Mouse (Mus musculus) hindbrain, embryonic 16.5 days (tissue): ENCODE data around the gene Crybb1. TPM values are rescaled to one million over a fixed set of nuclear protein-coding genes. Genes with fewer than 3 reads are reported as not detected.

ENCODE experiments used
- ATAC-seq: fragments of 200-750 bp; cut with Nextera tagmentation; 2 replicates; pipeline ENCODE4 v1.8.0; 2017; ENCODE audit warnings: moderate TSS enrichment, moderate library complexity
- H3K27ac ChIP-seq: fragments of 300-500 bp; sonication (generic); 2 replicates; pipeline ENCODE4 v1.5.1; 2014; ENCODE audit warnings: low read depth, mild to moderate bottlenecking, control low read depth, low read length, moderate library complexity
- H3K27me3 ChIP-seq: fragments of 300-500 bp; sonication (generic); replicated peaks from 2 replicates; pipeline ENCODE4 v1.6.1; 2014; ENCODE audit warnings: low read length; ENCODE audit not compliant: control insufficient read depth, insufficient read depth
- H3K36me3 ChIP-seq: fragments of 300-500 bp; sonication (generic); 2 replicates; pipeline ENCODE4 v1.6.1; 2014; ENCODE audit warnings: mild to moderate bottlenecking, low read length, moderate library complexity, mixed read lengths; ENCODE audit not compliant: control insufficient read depth, insufficient read depth
- H3K4me1 ChIP-seq: fragments of 300-500 bp; sonication (generic); 2 replicates; pipeline ENCODE4 v1.6.1; 2014; ENCODE audit warnings: low read depth, low read length; ENCODE audit not compliant: control insufficient read depth, insufficient read depth
- H3K4me2 ChIP-seq: fragments of 300-500 bp; sonication (generic); 2 replicates; pipeline ENCODE4 v1.6.1; 2014; ENCODE audit warnings: mild to moderate bottlenecking, low read length, control low read depth, moderate library complexity
- H3K4me3 ChIP-seq: fragments of 300-500 bp; sonication (generic); 2 replicates; pipeline ENCODE4 v1.5.1; 2014; ENCODE audit warnings: mild to moderate bottlenecking, low read length, control low read depth, moderate library complexity
- H3K9ac ChIP-seq: fragments of 300-500 bp; sonication (generic); 2 replicates; pipeline ENCODE4 v1.6.1; 2014; ENCODE audit warnings: low read depth, mild to moderate bottlenecking, control low read depth, low read length, moderate library complexity
- H3K9me3 ChIP-seq: fragments of 300-500 bp; sonication (generic); 2 replicates; pipeline ENCODE4 v1.6.1; 2014; ENCODE audit warnings: mild to moderate bottlenecking, low read length, moderate library complexity; ENCODE audit not compliant: control insufficient read depth
- WGBS: fragments of 180-500 bp; shearing (Covaris S2); extraction: QIAGEN DNeasy Blood & Tissue Kit; methylation state at CpG from one replicate; pipeline ENCODE4 v1.1.7; 2014; 5-methylcytosine and 5-hydroxymethylcytosine counted together
- polyA plus RNA-seq: library from polyadenylated mRNA; unstranded; fragments of >200 nt; fragmentation: Nextera tagmentation; extraction: Ambion mirVana; gene quantifications from 2 replicates; pipeline ENCODE4 v1.2.1, GENCODE M21; 2015

The Crybb1 gene
- polyA plus RNA-seq = 6.6 and 7.7 TPM in 2 replicates

- H3K9ac ChIP-seq = no peak within 1 kb of the TSS
- H3K27me3 ChIP-seq = no peaks in the 10 kb centered on the region
- ATAC-seq = 0 out of 2 replicates have a peak, but pooled peaks have one; percentile 29
- H3K4me1 ChIP-seq = peaks cover 7% of the 10 kb centered on the region; the same call in 1 of the 2 replicates
- no peaks in the 10 kb centered on the region for H3K9me3 ChIP-seq
- H3K4me2 ChIP-seq = no peak within 1 kb of the TSS
- WGBS = 28% methylated on average over 3 of the region's 3 CpGs
- H3K27ac ChIP-seq = peak within 1 kb of the TSS; percentile 44; the same call in 1 of the 2 replicates
- no peaks in the 10 kb centered on the region for H3K36me3 ChIP-seq
- no peak within 1 kb of the TSS for H3K4me3 ChIP-seq
These were observed at the start of gene Crybb1 for GRCm38 (mm10) chr5:112255426-112255825. Crybb1 (plus strand) TSS chr5:112255815.

- Histone ChIP-seq H3K9me3 (no peaks in the 10 kb centered on the region), H3K27ac (no peak overlapping the region), H3K4me1 (peaks cover 3% of the 10 kb centered on the region; the same call in 1 of the 2 replicates), H3K27me3 (no peaks in the 10 kb centered on the region), H3K4me3 (no peak overlapping the region), H3K9ac (no peak overlapping the region), H3K36me3 (no peaks in the 10 kb centered on the region), H3K4me2 (no peak overlapping the region; the same call in 1 of the 2 replicates)
- no peak for ATAC-seq
- 38% methylated on average over 16 of the region's 16 CpGs for WGBS
These were observed 48.9 kb upstream of the Crybb1 start for GRCm38 (mm10) chr5:112206543-112207255.

- Histone ChIP-seq H3K9ac (no peak overlapping the region), H3K4me1 (peaks cover 10% of the 10 kb centered on the region)
- WGBS = 43% methylated on average over 4 of the region's 4 CpGs
These were observed 47.3 kb upstream of the Crybb1 start for GRCm38 (mm10) chr5:112208321-112208720.

GRCm38 (mm10) chr5:112210104-112210503, 45.5 kb upstream of the Crybb1 start:
- 24% methylated on average over 8 of the region's 8 CpGs for WGBS
- H3K36me3 ChIP-seq = no peaks in the 10 kb centered on the region
- H3K4me2 ChIP-seq = no peak overlapping the region
- no peaks in the 10 kb centered on the region for H3K9me3 ChIP-seq
- H3K9ac ChIP-seq = no peak overlapping the region
- no peak for ATAC-seq
- no peak overlapping the region for H3K27ac ChIP-seq
- H3K4me3 ChIP-seq = no peak overlapping the region
- no peaks in the 10 kb centered on the region for H3K27me3 ChIP-seq
- H3K4me1 ChIP-seq = peaks cover 21% of the 10 kb centered on the region

More at GRCm38 (mm10) chr5:112208321-112208720, 47.3 kb upstream of the Crybb1 start:
- no peaks in the 10 kb centered on the region for H3K36me3 ChIP-seq
- no peak overlapping the region for H3K4me3 ChIP-seq
- H3K27me3 ChIP-seq = no peaks in the 10 kb centered on the region
- no peak for ATAC-seq
- H3K4me2 ChIP-seq = no peak overlapping the region
- H3K27ac ChIP-seq = no peak overlapping the region
- H3K9me3 ChIP-seq = no peaks in the 10 kb centered on the region

GRCm38 (mm10) chr5:112211911-112212310, 43.7 kb upstream of the Crybb1 start:
- Histone ChIP-seq H3K9ac (no peak overlapping the region), H3K36me3 (no peaks in the 10 kb centered on the region), H3K9me3 (no peaks in the 10 kb centered on the region), H3K27me3 (no peaks in the 10 kb centered on the region), H3K27ac (no peak overlapping the region), H3K4me1 (peaks cover 26% of the 10 kb centered on the region), H3K4me3 (no peak overlapping the region), H3K4me2 (no peak overlapping the region)
- no peak for ATAC-seq
- WGBS = 92% methylated on average over 7 of the region's 7 CpGs

GRCm38 (mm10) chr5:112212711-112213264, 42.8 kb upstream of the Crybb1 start:
- H3K9me3 ChIP-seq = no peaks in the 10 kb centered on the region
- peak overlapping the region; percentile 30; the same call in 1 of the 2 replicates for H3K27ac ChIP-seq
- no peaks in the 10 kb centered on the region for H3K36me3 ChIP-seq
- H3K4me1 ChIP-seq = peaks cover 30% of the 10 kb centered on the region
- H3K27me3 ChIP-seq = no peaks in the 10 kb centered on the region
- peak overlapping the region; percentile 11; the same call in 1 of the 2 replicates for H3K9ac ChIP-seq
- peak overlapping the region; percentile 29; the same call in 1 of the 2 replicates for H3K4me2 ChIP-seq
- no peak for ATAC-seq
- no peak overlapping the region for H3K4me3 ChIP-seq
- 47% methylated on average over 6 of the region's 6 CpGs for WGBS

GRCm38 (mm10) chr5:112213331-112214240, 42.0 kb upstream of the Crybb1 start:
- 19% methylated on average over 19 of the region's 19 CpGs for whole genome bisulfite sequencing
- ATAC-seq = peak; percentile 53
- peak overlapping the region; percentile 11; the same call in 1 of the 2 replicates for H3K9ac ChIP-seq
- peak overlapping the region; percentile 73 for H3K27ac ChIP-seq
- peaks cover 30% of the 10 kb centered on the region for H3K4me1 ChIP-seq
- H3K4me2 ChIP-seq = peak overlapping the region; percentile 29
- no peak overlapping the region for H3K4me3 ChIP-seq
- no peaks in the 10 kb centered on the region for H3K9me3 ChIP-seq
- no peaks in the 10 kb centered on the region for H3K27me3 ChIP-seq
- no peaks in the 10 kb centered on the region for H3K36me3 ChIP-seq

GRCm38 (mm10) chr5:112214419-112214818, 41.2 kb upstream of the Crybb1 start:
- peak overlapping the region; percentile 31; the same call in 1 of the 2 replicates for H3K4me2 ChIP-seq
- peak overlapping the region; percentile 73 for H3K27ac ChIP-seq
- WGBS = 1% methylated on average over 10 of the region's 10 CpGs
- peaks cover 30% of the 10 kb centered on the region for H3K4me1 ChIP-seq
- peak; percentile 38 for ATAC-seq
- H3K27me3 ChIP-seq = no peaks in the 10 kb centered on the region
- 0 out of 2 replicates have a peak, but pooled peaks cover under 1% of the 10 kb centered on the region for H3K36me3 ChIP-seq
- H3K4me3 ChIP-seq = no peak overlapping the region
- H3K9me3 ChIP-seq = no peaks in the 10 kb centered on the region
- peak overlapping the region; percentile 39; the same call in 1 of the 2 replicates for H3K9ac ChIP-seq
